Mouse (Mus musculus): Measurements from ENCODE around the gene Sox5.

Gene Sox5

GRCm38 (mm10) chr6:143892869-143893268 is 888.9 kb downstream of the Sox5 start:
- no peak for DNase-seq

GRCm38 (mm10) chr6:143888556-143888955 is 893.2 kb downstream of the Sox5 start:
- DNase-seq, result no peak

- no peak for DNase-seq
These were observed 903.3 kb downstream of the Sox5 start for GRCm38 (mm10) chr6:143878525-143878924.

- no peak for DNase-seq
These were observed 913.0 kb downstream of the Sox5 start for GRCm38 (mm10) chr6:143868790-143869189.

- no peak for DNase-seq
These were observed 913.6 kb downstream of the Sox5 start for GRCm38 (mm10) chr6:143868155-143868685.

GRCm38 (mm10) chr6:143867029-143867428 is 914.7 kb downstream of the Sox5 start:
- DNase-seq, result no peak

GRCm38 (mm10) chr6:143866566-143866965 is 915.2 kb downstream of the Sox5 start:
- DNase-seq, result no peak

GRCm38 (mm10) chr6:143862611-143863110 is 919.1 kb downstream of the Sox5 start:
- DNase-seq, result no peak

- no peak for DNase-seq
These were observed 921.7 kb downstream of the Sox5 start for GRCm38 (mm10) chr6:143860036-143860435.

GRCm38 (mm10) chr6:143859535-143859934 is 922.2 kb downstream of the Sox5 start:
- DNase-seq, result no peak

GRCm38 (mm10) chr6:143858551-143858950 is 923.2 kb downstream of the Sox5 start:
- DNase-seq, result no peak

- DNase-seq, result no peak
These were observed 924.4 kb downstream of the Sox5 start for GRCm38 (mm10) chr6:143857376-143857775.

- DNase-seq, result no peak
These were observed 926.4 kb downstream of the Sox5 start for GRCm38 (mm10) chr6:143855421-143855820.

- DNase-seq, result no peak
These were observed 927.7 kb downstream of the Sox5 start for GRCm38 (mm10) chr6:143854031-143854430.

- DNase-seq, result no peak
These were observed 936.0 kb downstream of the Sox5 start for GRCm38 (mm10) chr6:143845761-143846160.

GRCm38 (mm10) chr6:143844701-143844970 is 937.1 kb downstream of the Sox5 start:
- DNase-seq, result no peak

- no peak for DNase-seq
These were observed 937.7 kb downstream of the Sox5 start for GRCm38 (mm10) chr6:143843933-143844700.

- DNase-seq, result no peak
These were observed 939.8 kb downstream of the Sox5 start for GRCm38 (mm10) chr6:143841954-143842353.

GRCm38 (mm10) chr6:143841109-143841638 is 940.6 kb downstream of the Sox5 start:
- DNase-seq, result no peak

GRCm38 (mm10) chr6:143838384-143839076 is 943.2 kb downstream of the Sox5 start:
- no peak for DNase-seq

GRCm38 (mm10) chr6:143835331-143835730 is 946.4 kb downstream of the Sox5 start:
- no peak for DNase-seq

GRCm38 (mm10) chr6:143833986-143834385 is 947.8 kb downstream of the Sox5 start:
- no peak for DNase-seq

- no peak for DNase-seq
These were observed 948.6 kb downstream of the Sox5 start for GRCm38 (mm10) chr6:143833182-143833558.
